ENCODE assay signal across 1 mouse cellular context in the genomic region with DNA sequence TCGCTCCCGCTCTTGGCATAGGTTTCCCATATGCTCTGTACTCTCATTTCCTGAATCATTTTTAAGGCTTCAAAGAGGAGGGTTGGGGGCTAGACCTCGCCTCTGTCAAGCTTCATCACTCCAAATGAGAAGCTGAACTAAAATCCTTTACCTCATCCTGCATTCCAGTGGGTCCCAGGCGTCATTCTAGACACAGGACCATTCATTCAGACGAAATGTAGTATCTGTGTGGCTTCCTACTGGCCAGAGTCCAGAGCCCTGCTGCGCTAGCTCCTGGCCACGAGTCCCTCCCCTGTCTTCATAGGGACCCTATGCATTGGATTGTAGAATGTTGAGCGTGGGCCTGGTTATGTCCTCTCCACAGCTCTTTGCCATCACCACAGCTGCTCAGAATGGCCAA.
TF ChIP-seq lines count a peak whose summit lies in the region.

No protein-coding gene starts in this region.

TF ChIP-seq in myocyte, 11 proteins besides CTCF, POLR2A, EP300 and RAD21 (continued from another document):
- no peak for TF ChIP-seq TCF12 (IDR thresholded peaks at IDR 0.05; ENCODE audit: insufficient read depth, poor library complexity, severe bottlenecking)
